11 mouse cellular contexts compared by ENCODE assay signal in the genomic region with DNA sequence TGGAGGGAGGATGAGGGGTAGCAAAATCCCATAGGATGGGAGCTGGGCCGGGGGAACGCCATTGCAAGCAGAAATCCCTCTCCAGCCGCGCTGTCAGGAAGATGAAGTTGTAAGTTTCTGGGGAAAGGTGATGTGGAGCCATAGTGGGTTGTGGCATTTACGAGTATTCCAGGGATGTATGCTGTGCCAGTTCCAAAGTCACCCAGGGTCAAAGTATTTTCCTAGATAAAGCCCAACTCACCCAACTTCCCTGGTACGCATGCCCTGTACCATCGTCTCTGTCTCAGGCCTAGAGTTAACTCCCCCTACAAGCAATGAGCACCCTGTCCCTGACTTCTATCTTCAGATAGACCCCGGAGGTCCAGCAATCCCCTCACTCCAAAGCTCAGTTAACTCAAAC. TPM values are rescaled to one million over a fixed set of nuclear protein-coding genes. Genes with fewer than 3 reads are reported as not detected.
DNase-seq lines count a peak whose midpoint lies in the region; ATAC-seq and TF ChIP-seq lines count a peak whose summit lies in the region.
"Had no signal": no experiment of that assay in that cellular context is flagged by ENCODE, and none has a peak within 500 bp of the region (broad histone marks: within the 10 kb centered on the region; RNA-seq: fewer than 3 reads in every experiment).

No protein-coding gene starts in this region.

- H3K9ac ChIP-seq in lung, embryonic 16.5 days (ENCODE audit: low read length): peak overlapping the region; percentile 43; the same call in 1 of the 2 replicates
- no peak overlapping the region for H3K9ac ChIP-seq in hindbrain, postnatal 0 days (replicated peaks; ENCODE audit: low read length)
- H3K9ac ChIP-seq in neural tube, embryonic 13.5 days: no peak overlapping the region

- peak overlapping the region; percentile 63 for H3K4me2 ChIP-seq in lung, embryonic 16.5 days (ENCODE audit: low read depth, low read length)
- peak overlapping the region; percentile 30; the same call in 1 of the 2 replicates for H3K4me2 ChIP-seq in hindbrain, postnatal 0 days (ENCODE audit: low read depth, low read length)
- peak overlapping the region; percentile 29 for H3K4me2 ChIP-seq in neural tube, embryonic 13.5 days

- no peaks in the 10 kb centered on the region for H3K9me3 ChIP-seq in heart, embryonic 10.5 days
- H3K9me3 ChIP-seq in lung, embryonic 16.5 days (ENCODE audit: control insufficient read depth, low read length): no peaks in the 10 kb centered on the region
- H3K9me3 ChIP-seq in hindbrain, postnatal 0 days (ENCODE audit: low read length): no peaks in the 10 kb centered on the region
- H3K9me3 ChIP-seq in neural tube, embryonic 13.5 days: no peaks in the 10 kb centered on the region

- peaks cover 39% of the 10 kb centered on the region for H3K36me3 ChIP-seq in heart, embryonic 10.5 days
- peaks cover 19% of the 10 kb centered on the region for H3K36me3 ChIP-seq in lung, embryonic 16.5 days (ENCODE audit: control insufficient read depth, insufficient read depth, low read length)
- H3K36me3 ChIP-seq in hindbrain, postnatal 0 days (ENCODE audit: insufficient read depth, low read length): peaks cover 25% of the 10 kb centered on the region
- peaks cover 45% of the 10 kb centered on the region for H3K36me3 ChIP-seq in neural tube, embryonic 13.5 days

- H3K27ac ChIP-seq in heart, embryonic 10.5 days: 0 out of 2 replicates have a peak overlapping the region, but pooled peaks have one; percentile 60
- H3K27ac ChIP-seq in lung, embryonic 16.5 days (ENCODE audit: low read length): no peak overlapping the region
- H3K27ac ChIP-seq in hindbrain, postnatal 0 days: no peak overlapping the region
- no peak overlapping the region for H3K27ac ChIP-seq in neural tube, embryonic 13.5 days (replicated peaks)
- H3K27ac ChIP-seq: left cerebral cortex, adult 2 months had no signal

- no peak for DNase-seq in heart, embryonic 10.5 days (ENCODE audit: low spot score)
- no peak for DNase-seq in heart, adult 11 months
- DNase-seq in lung, postnatal 25 days (ENCODE audit: low spot score): no peak
- no peak for DNase-seq in hindbrain, postnatal 0 days (ENCODE audit: low spot score)
- no peak for DNase-seq in adrenal gland, adult 8-10 months
- DNase-seq in layer of hippocampus, adult 9-10 months (ENCODE audit: low spot score): no peak
- DNase-seq: cerebellum, adult 11-12 months had no signal

- no peak for ATAC-seq in lung, embryonic 16.5 days (ENCODE audit: low read depth)
- ATAC-seq in hindbrain, postnatal 0 days: no peak
- no peak for ATAC-seq in neural tube, embryonic 13.5 days (ENCODE audit: low read depth)
- ATAC-seq: activated CD4-positive, CD25-positive, alpha-beta regulatory T cell, adult 4 months had no signal

- peaks cover 24% of the 10 kb centered on the region for H3K4me1 ChIP-seq in heart, embryonic 10.5 days
- H3K4me1 ChIP-seq in lung, embryonic 16.5 days (replicated peaks; ENCODE audit: control insufficient read depth, insufficient read depth, low read length): peaks cover 9% of the 10 kb centered on the region
- H3K4me1 ChIP-seq in hindbrain, postnatal 0 days (ENCODE audit: insufficient read depth, low read length): no peaks in the 10 kb centered on the region
- no peaks in the 10 kb centered on the region for H3K4me1 ChIP-seq in neural tube, embryonic 13.5 days (replicated peaks)

- H3K27me3 ChIP-seq in heart, embryonic 10.5 days (ENCODE audit: insufficient read depth, poor library complexity, severe bottlenecking): peaks cover 4% of the 10 kb centered on the region; the same call in 1 of the 2 replicates
- H3K27me3 ChIP-seq in lung, embryonic 16.5 days (ENCODE audit: control insufficient read depth, insufficient read depth, low read depth, low read length): no peaks in the 10 kb centered on the region
- no peaks in the 10 kb centered on the region for H3K27me3 ChIP-seq in hindbrain, postnatal 0 days (ENCODE audit: insufficient read depth, low read length)
- no peaks in the 10 kb centered on the region for H3K27me3 ChIP-seq in neural tube, embryonic 13.5 days

- TF ChIP-seq CTCF in hindbrain, postnatal 0 days (IDR thresholded peaks at IDR 0.05; ENCODE audit: low read depth): no peak

- 63% methylated on average over 8 of the region's 8 CpGs for WGBS in heart, embryonic 10.5 days
- 61% methylated on average over 8 of the region's 8 CpGs for WGBS in lung, embryonic 16.5 days
- WGBS in hindbrain, postnatal 0 days: 60% methylated on average over 8 of the region's 8 CpGs
- WGBS in neural tube, embryonic 13.5 days: 64% methylated on average over 8 of the region's 8 CpGs

- H3K4me3 ChIP-seq in heart, embryonic 10.5 days: peak overlapping the region; percentile 56
- H3K4me3 ChIP-seq in lung, embryonic 16.5 days (ENCODE audit: low read length): peak overlapping the region; percentile 38; the same call in 1 of the 2 replicates
- H3K4me3 ChIP-seq in hindbrain, postnatal 0 days (ENCODE audit: low read length): no peak overlapping the region
- no peak overlapping the region for H3K4me3 ChIP-seq in neural tube, embryonic 13.5 days
- H3K4me3 ChIP-seq: left cerebral cortex, adult 2 months had no signal

RNA-seq across cellular contexts. Expression of a gene that starts 0.4 kb away (rescaled TPM):
- polyA plus RNA-seq in heart, embryonic 10.5 days (2016; fragmentation: Nextera tagmentation; extraction: Ambion mirVana): 0.94 and 1.3 TPM in 2 replicates
- 0.94 and 1.2 TPM in 2 replicates for polyA plus RNA-seq in lung, embryonic 16.5 days (2015; fragmentation: Nextera tagmentation; extraction: Ambion mirVana)
- total RNA-seq in hindbrain, postnatal 0 days (2014; rRNA removed): 0.25 TPM in 1 of 2 replicates, not detected in the other
- polyA plus RNA-seq in hindbrain, postnatal 0 days (2015; fragmentation: Nextera tagmentation; extraction: Ambion mirVana): 0.19 and 0.37 TPM in 2 replicates
- polyA plus RNA-seq in neural tube, embryonic 13.5 days (2015; fragmentation: Nextera tagmentation; extraction: Ambion mirVana): 1.3 and 1.7 TPM in 2 replicates
- 1 to 10 TPM in 2 of 4 experiments, under 1 TPM in 2; 0.17 to 1.2 (median 0.85) TPM for total RNA-seq in adrenal gland, adult 8-10 months (2022)

RNA-seq across cellular contexts. Expression of a gene that starts 10.1 kb away (rescaled TPM):
- 0.30 and 0.62 TPM in 2 replicates for polyA plus RNA-seq in heart, embryonic 10.5 days (2016; fragmentation: Nextera tagmentation; extraction: Ambion mirVana)
- 0.06 TPM in 1 of 2 replicates, not detected in the other for polyA plus RNA-seq in lung, embryonic 16.5 days (2015; fragmentation: Nextera tagmentation; extraction: Ambion mirVana)
- total RNA-seq in hindbrain, postnatal 0 days (2014; rRNA removed): 2.0 and 4.5 TPM in 2 replicates
- polyA plus RNA-seq in hindbrain, postnatal 0 days (2015; fragmentation: Nextera tagmentation; extraction: Ambion mirVana): 2.5 and 2.9 TPM in 2 replicates
- 0.35 and 0.51 TPM in 2 replicates for polyA plus RNA-seq in neural tube, embryonic 13.5 days (2015; fragmentation: Nextera tagmentation; extraction: Ambion mirVana)
- total RNA-seq in adrenal gland, adult 8-10 months (2022): 1 to 10 TPM in 2 of 4 experiments, under 1 TPM in 2; 0.21 to 1.9 (median 0.92) TPM
- polyA plus RNA-seq: activated CD4-positive, CD25-positive, alpha-beta regulatory T cell, adult 4 months had no signal

RNA-seq across cellular contexts. Expression of a gene that starts 30.5 kb away (rescaled TPM):
- polyA plus RNA-seq in heart, embryonic 10.5 days (2016; fragmentation: Nextera tagmentation; extraction: Ambion mirVana): 41.1 and 45.0 TPM in 2 replicates
- 43.1 and 44.1 TPM in 2 replicates for polyA plus RNA-seq in lung, embryonic 16.5 days (2015; fragmentation: Nextera tagmentation; extraction: Ambion mirVana)
- total RNA-seq in hindbrain, postnatal 0 days (2014; rRNA removed): 15.1 and 15.4 TPM in 2 replicates
- 42.9 and 47.1 TPM in 2 replicates for polyA plus RNA-seq in hindbrain, postnatal 0 days (2015; fragmentation: Nextera tagmentation; extraction: Ambion mirVana)
- 57.7 and 59.2 TPM in 2 replicates for polyA plus RNA-seq in neural tube, embryonic 13.5 days (2015; fragmentation: Nextera tagmentation; extraction: Ambion mirVana)
- 10 to 100 TPM; 31.6 to 53.3 (median 39.2) TPM for total RNA-seq in adrenal gland, adult 8-10 months (2022)

RNA-seq across cellular contexts. Expression of a gene that starts 30.6 kb away (rescaled TPM):
- polyA plus RNA-seq in heart, embryonic 10.5 days (2016; fragmentation: Nextera tagmentation; extraction: Ambion mirVana): 46.5 and 49.9 TPM in 2 replicates
- 54.0 and 55.1 TPM in 2 replicates for polyA plus RNA-seq in lung, embryonic 16.5 days (2015; fragmentation: Nextera tagmentation; extraction: Ambion mirVana)
- 155 and 172 TPM in 2 replicates for total RNA-seq in hindbrain, postnatal 0 days (2014; rRNA removed)
- polyA plus RNA-seq in hindbrain, postnatal 0 days (2015; fragmentation: Nextera tagmentation; extraction: Ambion mirVana): 50.1 and 50.3 TPM in 2 replicates
- polyA plus RNA-seq in neural tube, embryonic 13.5 days (2015; fragmentation: Nextera tagmentation; extraction: Ambion mirVana): 68.1 and 68.7 TPM in 2 replicates
- 10 to 100 TPM; 58.7 to 77.4 (median 63.3) TPM for total RNA-seq in adrenal gland, adult 8-10 months (2022)

RNA-seq across cellular contexts. Expression of a gene that starts 47.6 kb away (rescaled TPM):
- polyA plus RNA-seq in heart, embryonic 10.5 days (2016; fragmentation: Nextera tagmentation; extraction: Ambion mirVana): 0.06 and 0.29 TPM in 2 replicates
- polyA plus RNA-seq in lung, embryonic 16.5 days (2015; fragmentation: Nextera tagmentation; extraction: Ambion mirVana): 0.21 and 0.59 TPM in 2 replicates
- total RNA-seq in hindbrain, postnatal 0 days (2014; rRNA removed): 429 and 473 TPM in 2 replicates
- 155 and 183 TPM in 2 replicates for polyA plus RNA-seq in hindbrain, postnatal 0 days (2015; fragmentation: Nextera tagmentation; extraction: Ambion mirVana)
- polyA plus RNA-seq in neural tube, embryonic 13.5 days (2015; fragmentation: Nextera tagmentation; extraction: Ambion mirVana): 131 and 136 TPM in 2 replicates
- total RNA-seq in adrenal gland, adult 8-10 months (2022): 1 to 10 TPM in 1 of 4 experiments, under 1 TPM in 3; 0.20 to 1.5 (median 0.36) TPM
- polyA plus RNA-seq: activated CD4-positive, CD25-positive, alpha-beta regulatory T cell, adult 4 months had no signal

Comparison
In these comparisons a context has a peak if more than half of its experiments do, and no peak if none do; other contexts are left out.
1. H3K4me3 ChIP-seq: peak in heart, embryonic 10.5 days (single experiment) and lung, embryonic 16.5 days (single experiment); none in hindbrain, postnatal 0 days (single experiment) and neural tube, embryonic 13.5 days (single experiment).
2. Peak in every context shown above with its lines, with median percentiles within 50 percentile points of each other: H3K4me2 ChIP-seq.